Comparison of ENCODE assay signal across 8 mouse cellular contexts in genomic region chr10:80374063-80374462, GRCm38 (mm10). TPM values are rescaled to one million over a fixed set of nuclear protein-coding genes. Genes with fewer than 3 reads are reported as not detected.
DNase-seq lines count a peak whose midpoint lies in the region; ATAC-seq and TF ChIP-seq lines count a peak whose summit lies in the region.

No protein-coding gene starts in this region.

- TF ChIP-seq POLR2A in heart, adult 2 months (IDR thresholded peaks at IDR 0.05; ENCODE audit: insufficient read depth, low read depth, low read length): no peak

- no peaks in the 10 kb centered on the region for H3K79me2 ChIP-seq in heart, adult 2 months (replicated peaks; ENCODE audit: control insufficient read depth, insufficient read depth, low read length)

- intact Hi-C loops in heart, adult 2 months (cut with DNase I): loop anchor here (1.0 to 5.0 kb wide), 3 partner anchors 24 to 197 kb away; partner anchors contain the start of genes Apc2 and Efna2

- no peak overlapping the region for H3K27ac ChIP-seq in heart, adult 2 months
- no peak overlapping the region for H3K27ac ChIP-seq in heart, embryonic 10.5 days
- H3K27ac ChIP-seq in embryonic facial prominence, embryonic 11.5 days (replicated peaks; ENCODE audit: low read depth, low read length): no peak overlapping the region

- no peaks in the 10 kb centered on the region for H3K4me1 ChIP-seq in heart, adult 2 months (ENCODE audit: control insufficient read depth, insufficient read depth, low read length)
- peaks cover 14% of the 10 kb centered on the region for H3K4me1 ChIP-seq in heart, embryonic 10.5 days
- no peaks in the 10 kb centered on the region for H3K4me1 ChIP-seq in embryonic facial prominence, embryonic 11.5 days (ENCODE audit: control insufficient read depth, insufficient read depth, low read length)

- H3K36me3 ChIP-seq in heart, adult 2 months (ENCODE audit: control insufficient read depth, insufficient read depth, low read length): no peaks in the 10 kb centered on the region
- no peaks in the 10 kb centered on the region for H3K36me3 ChIP-seq in heart, embryonic 10.5 days
- no peaks in the 10 kb centered on the region for H3K36me3 ChIP-seq in embryonic facial prominence, embryonic 11.5 days (replicated peaks; ENCODE audit: control insufficient read depth, insufficient read depth, low read depth, low read length)

- no peaks in the 10 kb centered on the region for H3K27me3 ChIP-seq in heart, adult 2 months (ENCODE audit: control insufficient read depth, insufficient read depth, low read length)
- peaks cover 16% of the 10 kb centered on the region for H3K27me3 ChIP-seq in heart, embryonic 10.5 days (ENCODE audit: insufficient read depth, poor library complexity, severe bottlenecking)
- H3K27me3 ChIP-seq in embryonic facial prominence, embryonic 11.5 days (ENCODE audit: control insufficient read depth, insufficient read depth, low read length): no peaks in the 10 kb centered on the region

- no peak for TF ChIP-seq EP300 in heart, adult 2 months (IDR thresholded peaks at IDR 0.05; ENCODE audit: insufficient read depth, low read depth, low read length)

- WGBS in heart, adult 2 months: 34% methylated on average over 6 of the region's 6 CpGs
- WGBS in heart, embryonic 10.5 days: 16% methylated on average over 6 of the region's 6 CpGs
- 14% methylated on average over 6 of the region's 6 CpGs for WGBS in embryonic facial prominence, embryonic 11.5 days

- DNase-seq in heart, adult 2 months: peak; percentile 63 to 67
- no peak for DNase-seq in heart, embryonic 10.5 days (ENCODE audit: low spot score)
- peak; percentile 88 for DNase-seq in A20 (ENCODE audit: low read depth, low spot score)
- peak; percentile 88 for DNase-seq in adrenal gland, postnatal 14 days
- DNase-seq in embryonic facial prominence, embryonic 11.5 days (ENCODE audit: low spot score): peak; percentile 80
- DNase-seq in layer of hippocampus, postnatal 10 days (ENCODE audit: low spot score in 2 of 2): peak; percentile 82 to 84
- peak; percentile 69 to 75 for DNase-seq in thymus, postnatal 36 days

- no peak overlapping the region for H3K4me2 ChIP-seq in embryonic facial prominence, embryonic 11.5 days (ENCODE audit: low read depth, low read length)

- no peak overlapping the region for H3K4me3 ChIP-seq in heart, adult 2 months
- no peak overlapping the region for H3K4me3 ChIP-seq in heart, embryonic 10.5 days
- no peak overlapping the region for H3K4me3 ChIP-seq in embryonic facial prominence, embryonic 11.5 days (ENCODE audit: low read depth, low read length)

- ATAC-seq in embryonic facial prominence, embryonic 11.5 days (replicated peaks; ENCODE audit: insufficient number of reproducible peaks, low FRiP score, low TSS enrichment, low read depth): no peak
- peak; percentile 66 for ATAC-seq in megakaryocyte, adult 5-6 weeks (ENCODE audit: poor library complexity, severe bottlenecking)

- TF ChIP-seq CTCF in heart, adult 2 months (IDR thresholded peaks at IDR 0.05): peak; percentile 81

- no peaks in the 10 kb centered on the region for H3K9me3 ChIP-seq in heart, embryonic 10.5 days
- no peaks in the 10 kb centered on the region for H3K9me3 ChIP-seq in embryonic facial prominence, embryonic 11.5 days (replicated peaks; ENCODE audit: control insufficient read depth, low read length)

- no peak overlapping the region for H3K9ac ChIP-seq in heart, adult 2 months (ENCODE audit: low read depth, low read length)
- H3K9ac ChIP-seq in embryonic facial prominence, embryonic 11.5 days (replicated peaks; ENCODE audit: low read length): no peak overlapping the region

RNA-seq across cellular contexts. Expression of gene Mex3d, which starts 13.4 kb away (rescaled TPM):
- 1 to 10 TPM; 7.3 to 7.5 TPM for total RNA-seq in heart, adult 2 months (2021)
- 5.8 and 7.9 TPM in 2 replicates for polyA plus RNA-seq in heart, adult 2 months (2012; rRNA removed)
- polyA plus RNA-seq in heart, embryonic 10.5 days (2016; fragmentation: Nextera tagmentation; extraction: Ambion mirVana): 2.1 and 5.0 TPM in 2 replicates
- 21.8 and 22.8 TPM in 2 replicates for total RNA-seq in adrenal gland, postnatal 14 days (2021)
- 10.3 and 12.9 TPM in 2 replicates for polyA plus RNA-seq in embryonic facial prominence, embryonic 11.5 days (2014; fragmentation: Nextera tagmentation; extraction: Ambion mirVana)
- total RNA-seq in layer of hippocampus, postnatal 10 days (2021): 10 to 100 TPM; 33.6 to 36.6 TPM
- 2.4 and 2.6 TPM in 2 replicates for total RNA-seq in megakaryocyte, adult 5-6 weeks (2015)
- 2.6 and 5.0 TPM in 2 replicates for total RNA-seq in megakaryocyte, adult 5-6 weeks (2017)

RNA-seq across cellular contexts. Expression of gene Plk5, which starts 17.8 kb away (rescaled TPM):
- under 1 TPM; 0.50 to 0.63 TPM for total RNA-seq in heart, adult 2 months (2021)
- 2.0 and 2.7 TPM in 2 replicates for polyA plus RNA-seq in heart, adult 2 months (2012; rRNA removed)
- 0.16 TPM in 1 of 2 replicates, not detected in the other for polyA plus RNA-seq in heart, embryonic 10.5 days (2016; fragmentation: Nextera tagmentation; extraction: Ambion mirVana)
- 0.30 and 0.44 TPM in 2 replicates for total RNA-seq in adrenal gland, postnatal 14 days (2021)
- polyA plus RNA-seq in embryonic facial prominence, embryonic 11.5 days (2014; fragmentation: Nextera tagmentation; extraction: Ambion mirVana): 0.26 and 0.52 TPM in 2 replicates
- total RNA-seq in layer of hippocampus, postnatal 10 days (2021): 1 to 10 TPM; 1.7 to 3.8 TPM
- not detected in 2 replicates for total RNA-seq in megakaryocyte, adult 5-6 weeks (2015)
- not detected in 2 replicates for total RNA-seq in megakaryocyte, adult 5-6 weeks (2017)

RNA-seq across cellular contexts. Expression of gene Mbd3, which starts 25.3 kb away (rescaled TPM):
- total RNA-seq in heart, adult 2 months (2021): 10 to 100 TPM; 86.5 to 95.2 TPM
- polyA plus RNA-seq in heart, adult 2 months (2012; rRNA removed): 91.4 and 95.1 TPM in 2 replicates
- 237 and 315 TPM in 2 replicates for polyA plus RNA-seq in heart, embryonic 10.5 days (2016; fragmentation: Nextera tagmentation; extraction: Ambion mirVana)
- total RNA-seq in adrenal gland, postnatal 14 days (2021): 106 and 116 TPM in 2 replicates
- polyA plus RNA-seq in embryonic facial prominence, embryonic 11.5 days (2014; fragmentation: Nextera tagmentation; extraction: Ambion mirVana): 241 and 259 TPM in 2 replicates
- total RNA-seq in layer of hippocampus, postnatal 10 days (2021): 100 to 1,000 TPM; 119 to 129 TPM
- total RNA-seq in megakaryocyte, adult 5-6 weeks (2015): 38.8 and 40.6 TPM in 2 replicates
- 39.8 and 40.0 TPM in 2 replicates for total RNA-seq in megakaryocyte, adult 5-6 weeks (2017)

RNA-seq across cellular contexts. Expression of gene Adamtsl5, which starts 25.9 kb away (rescaled TPM):
- total RNA-seq in heart, adult 2 months (2021): 10 to 100 TPM; 71.9 to 84.5 TPM
- 80.9 and 85.2 TPM in 2 replicates for polyA plus RNA-seq in heart, adult 2 months (2012; rRNA removed)
- polyA plus RNA-seq in heart, embryonic 10.5 days (2016; fragmentation: Nextera tagmentation; extraction: Ambion mirVana): 1.3 and 1.9 TPM in 2 replicates
- total RNA-seq in adrenal gland, postnatal 14 days (2021): 8.4 and 10.9 TPM in 2 replicates
- 0.14 and 0.88 TPM in 2 replicates for polyA plus RNA-seq in embryonic facial prominence, embryonic 11.5 days (2014; fragmentation: Nextera tagmentation; extraction: Ambion mirVana)
- total RNA-seq in layer of hippocampus, postnatal 10 days (2021): 1 to 10 TPM in 1 of 2 experiments, under 1 TPM in 1; 0.75 to 1.2 TPM
- 0.07 TPM in 1 of 2 replicates, not detected in the other for total RNA-seq in megakaryocyte, adult 5-6 weeks (2015)
- total RNA-seq in megakaryocyte, adult 5-6 weeks (2017): not detected in 2 replicates

RNA-seq across cellular contexts. Expression of gene Uqcr11, which starts 32.6 kb away (rescaled TPM):
- 1,000 to 10,000 TPM; 1,743 to 1,981 TPM for total RNA-seq in heart, adult 2 months (2021)
- polyA plus RNA-seq in heart, adult 2 months (2012; rRNA removed): 5,192 and 5,251 TPM in 2 replicates
- 973 and 1,195 TPM in 2 replicates for polyA plus RNA-seq in heart, embryonic 10.5 days (2016; fragmentation: Nextera tagmentation; extraction: Ambion mirVana)
- total RNA-seq in adrenal gland, postnatal 14 days (2021): 1,202 and 1,279 TPM in 2 replicates
- polyA plus RNA-seq in embryonic facial prominence, embryonic 11.5 days (2014; fragmentation: Nextera tagmentation; extraction: Ambion mirVana): 377 and 460 TPM in 2 replicates
- 100 to 1,000 TPM; 503 to 527 TPM for total RNA-seq in layer of hippocampus, postnatal 10 days (2021)
- 107 and 108 TPM in 2 replicates for total RNA-seq in megakaryocyte, adult 5-6 weeks (2015)
- total RNA-seq in megakaryocyte, adult 5-6 weeks (2017): 122 and 129 TPM in 2 replicates
